Mouse (Mus musculus): ENCODE results near the gene Drc7. TPM values are rescaled to one million over a fixed set of nuclear protein-coding genes. Genes with fewer than 3 reads are reported as not detected.

The Drc7 gene
- not detected in 2 replicates for total RNA-seq (2021)
- long read RNA-seq, experiment 1, result 0 reads
- long read RNA-seq, experiment 2, result 0 reads

GRCm38 (mm10) chr8:95054927-95055510, at the start of gene Drc7:
Drc7 (plus strand) TSS chr8:95055103.
- peak; percentile 32 for DNase-seq

GRCm38 (mm10) chr8:95012442-95012919, 42.4 kb upstream of the Drc7 start:
- DNase-seq, result no peak

GRCm38 (mm10) chr8:95015866-95016265, 39.0 kb upstream of the Drc7 start:
- DNase-seq, result no peak

- no peak for DNase-seq
Measured at GRCm38 (mm10) chr8:95016684-95017083, 38.2 kb upstream of the Drc7 start.

GRCm38 (mm10) chr8:95017451-95017850, 37.5 kb upstream of the Drc7 start, which contains the start of gene Adgrg3:
Adgrg3 (plus strand) TSS chr8:95017692.
- no peak for DNase-seq

- no peak for DNase-seq
Measured at GRCm38 (mm10) chr8:95017969-95018635, 36.8 kb upstream of the Drc7 start.

GRCm38 (mm10) chr8:95020293-95020777, 34.6 kb upstream of the Drc7 start:
- peak; percentile 41 for DNase-seq

- no peak for DNase-seq
Measured at GRCm38 (mm10) chr8:95020821-95021220, 34.1 kb upstream of the Drc7 start.

GRCm38 (mm10) chr8:95023201-95023600, 31.7 kb upstream of the Drc7 start:
- no peak for DNase-seq

- DNase-seq, result no peak
Measured at GRCm38 (mm10) chr8:95024387-95024786, 30.5 kb upstream of the Drc7 start.

GRCm38 (mm10) chr8:95025421-95025820, 29.5 kb upstream of the Drc7 start:
- peak; percentile 43 for DNase-seq

GRCm38 (mm10) chr8:95028391-95028790, 26.5 kb upstream of the Drc7 start:
- DNase-seq, result peak; percentile 49

GRCm38 (mm10) chr8:95037106-95037925, 17.6 kb upstream of the Drc7 start:
- peak; percentile 63 for DNase-seq

GRCm38 (mm10) chr8:95041883-95042784, 12.8 kb upstream of the Drc7 start:
- no peak for DNase-seq

- no peak for DNase-seq
Measured at GRCm38 (mm10) chr8:95044811-95045210, 10.1 kb upstream of the Drc7 start.

GRCm38 (mm10) chr8:95046982-95047381, 7.9 kb upstream of the Drc7 start:
- DNase-seq, result no peak

- no peak for DNase-seq
Measured at GRCm38 (mm10) chr8:95047884-95048680, 6.8 kb upstream of the Drc7 start.

GRCm38 (mm10) chr8:95049636-95050035, 5.3 kb upstream of the Drc7 start:
- no peak for DNase-seq

GRCm38 (mm10) chr8:95054438-95054837, 465 bp upstream of the Drc7 start:
- DNase-seq, result no peak

- no peak for DNase-seq
Measured at GRCm38 (mm10) chr8:95056414-95056813, 1.5 kb downstream of the Drc7 start.

GRCm38 (mm10) chr8:95058661-95059060, 3.8 kb downstream of the Drc7 start:
- DNase-seq, result no peak
